ENCODE assay signal across 8 mouse cellular contexts in the genomic region with DNA sequence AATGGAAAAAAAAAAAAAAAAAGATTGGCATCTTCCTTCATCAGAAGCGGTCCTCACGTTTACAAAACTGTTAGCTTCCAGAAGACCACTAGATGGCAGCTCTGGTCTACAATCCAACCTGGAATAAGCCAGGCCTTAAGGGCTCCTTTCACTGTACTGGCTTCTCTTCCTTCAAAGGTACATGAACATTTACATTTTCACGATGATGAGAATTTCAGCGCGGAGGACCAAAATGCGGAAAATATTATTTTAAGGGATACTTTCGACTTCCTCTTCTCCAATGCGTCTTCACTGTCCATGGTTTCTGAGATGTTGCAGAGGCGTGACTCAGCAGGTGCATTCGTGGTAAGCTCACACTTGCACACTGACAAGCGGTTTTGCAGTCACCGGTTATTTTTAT.
DNase-seq lines count a peak whose midpoint lies in the region; ATAC-seq and TF ChIP-seq lines count a peak whose summit lies in the region.

No protein-coding gene starts in this region.

- TF ChIP-seq CTCF in kidney, postnatal 0 days (IDR thresholded peaks at IDR 0.05; ENCODE audit: low read depth): peak; percentile 82
- TF ChIP-seq CTCF in lung, adult 2 months (IDR thresholded peaks at IDR 0.05; ENCODE audit: insufficient read depth, low read length): 0 out of 2 replicates have a peak, but pooled peaks have one; percentile 26

- H3K27ac ChIP-seq in kidney, postnatal 0 days: no peak overlapping the region
- no peak overlapping the region for H3K27ac ChIP-seq in neural tube, embryonic 15.5 days (replicated peaks)

- no peaks in the 10 kb centered on the region for H3K27me3 ChIP-seq in kidney, postnatal 0 days (ENCODE audit: insufficient read depth, low read length)
- H3K27me3 ChIP-seq in neural tube, embryonic 15.5 days (replicated peaks): no peaks in the 10 kb centered on the region

- no peak for TF ChIP-seq POLR2A in lung, adult 2 months (IDR thresholded peaks at IDR 0.05; ENCODE audit: borderline replicate concordance, extremely low read depth, low read depth, low read length)

- no peaks in the 10 kb centered on the region for H3K4me1 ChIP-seq in kidney, postnatal 0 days (replicated peaks; ENCODE audit: insufficient read depth, low read length)
- H3K4me1 ChIP-seq in lung, adult 2 months (ENCODE audit: control insufficient read depth, insufficient read depth, low read length): no peaks in the 10 kb centered on the region
- H3K4me1 ChIP-seq in neural tube, embryonic 15.5 days: no peaks in the 10 kb centered on the region

- peak; percentile 21 for DNase-seq in testis, postnatal 14 days (ENCODE audit: low spot score)
- no peak for DNase-seq in testis, postnatal 10 days (ENCODE audit: low spot score)
- DNase-seq in cerebellum, adult 18-20 months: peak; percentile 48 to 50
- DNase-seq in forelimb bud, embryonic 11.5 days (ENCODE audit: low read depth, low spot score): peak; percentile 66
- peak; percentile 88 for DNase-seq in kidney, postnatal 0 days (ENCODE audit: low spot score)
- peak; percentile 8 for DNase-seq in lung, adult 2 months
- no peak for DNase-seq in urinary bladder, postnatal 10 days (ENCODE audit: low spot score)

- no peak overlapping the region for H3K9ac ChIP-seq in kidney, postnatal 0 days (ENCODE audit: low read depth, low read length)
- no peak overlapping the region for H3K9ac ChIP-seq in neural tube, embryonic 15.5 days (replicated peaks)

- H3K4me3 ChIP-seq in kidney, postnatal 0 days (replicated peaks; ENCODE audit: low read depth, low read length): no peak overlapping the region
- no peak overlapping the region for H3K4me3 ChIP-seq in lung, adult 2 months (replicated peaks; ENCODE audit: extremely low read depth, low read depth, low read length)
- H3K4me3 ChIP-seq in neural tube, embryonic 15.5 days (replicated peaks): no peak overlapping the region

- ATAC-seq in kidney, postnatal 0 days (replicated peaks; ENCODE audit: low FRiP score, low read depth): no peak
- peak; percentile 81; the same call in 1 of the 2 replicates for ATAC-seq in neural tube, embryonic 15.5 days (ENCODE audit: low FRiP score)

- H3K36me3 ChIP-seq in kidney, postnatal 0 days (ENCODE audit: insufficient read depth, low read length): no peaks in the 10 kb centered on the region
- no peaks in the 10 kb centered on the region for H3K36me3 ChIP-seq in neural tube, embryonic 15.5 days

- no peaks in the 10 kb centered on the region for H3K9me3 ChIP-seq in kidney, postnatal 0 days (replicated peaks; ENCODE audit: low read length)
- H3K9me3 ChIP-seq in neural tube, embryonic 15.5 days (replicated peaks): no peaks in the 10 kb centered on the region

- no peak overlapping the region for H3K4me2 ChIP-seq in kidney, postnatal 0 days (ENCODE audit: low read length)
- peak overlapping the region; percentile 34 for H3K4me2 ChIP-seq in neural tube, embryonic 15.5 days

- 47% methylated on average over 12 of the region's 12 CpGs for WGBS in kidney, postnatal 0 days
- 36% methylated on average over 12 of the region's 12 CpGs for WGBS in lung, adult 2 months
- 32% methylated on average over 12 of the region's 12 CpGs for WGBS in neural tube, embryonic 15.5 days

Comparison
In these comparisons a context has a peak if more than half of its experiments do, and no peak if none do; other contexts are left out.
1. DNase-seq: peak in testis, postnatal 14 days (single experiment), cerebellum, adult 18-20 months (2 of 2), forelimb bud, embryonic 11.5 days (single experiment), kidney, postnatal 0 days (single experiment) and lung, adult 2 months (single experiment); none in testis, postnatal 10 days (single experiment) and urinary bladder, postnatal 10 days (single experiment).